Mouse (Mus musculus) 3134 (cell line): Measurements from ENCODE around the gene Plcxd1.
"Not testable (repeated sequence)": the region's sequence is repeated elsewhere in the genome, so short reads cannot be mapped to it uniquely, and the experiment has no call there.

Experiments used
- DNase-seq: peaks from one replicate; pipeline ENCODE4 v3.0.0-alpha.2; 2011; ENCODE audit warnings: low spot score; ENCODE audit not compliant: insufficient read length; ENCODE audit errors: extremely low read depth

The Plcxd1 gene

GRCm38 (mm10) chr5:110099656-110100580, at the start of gene Plcxd1:
Gene Plcxd1, plus strand, starts transcription at chr5:110099969.
- DNase-seq, result peak; percentile 14

DNA sequence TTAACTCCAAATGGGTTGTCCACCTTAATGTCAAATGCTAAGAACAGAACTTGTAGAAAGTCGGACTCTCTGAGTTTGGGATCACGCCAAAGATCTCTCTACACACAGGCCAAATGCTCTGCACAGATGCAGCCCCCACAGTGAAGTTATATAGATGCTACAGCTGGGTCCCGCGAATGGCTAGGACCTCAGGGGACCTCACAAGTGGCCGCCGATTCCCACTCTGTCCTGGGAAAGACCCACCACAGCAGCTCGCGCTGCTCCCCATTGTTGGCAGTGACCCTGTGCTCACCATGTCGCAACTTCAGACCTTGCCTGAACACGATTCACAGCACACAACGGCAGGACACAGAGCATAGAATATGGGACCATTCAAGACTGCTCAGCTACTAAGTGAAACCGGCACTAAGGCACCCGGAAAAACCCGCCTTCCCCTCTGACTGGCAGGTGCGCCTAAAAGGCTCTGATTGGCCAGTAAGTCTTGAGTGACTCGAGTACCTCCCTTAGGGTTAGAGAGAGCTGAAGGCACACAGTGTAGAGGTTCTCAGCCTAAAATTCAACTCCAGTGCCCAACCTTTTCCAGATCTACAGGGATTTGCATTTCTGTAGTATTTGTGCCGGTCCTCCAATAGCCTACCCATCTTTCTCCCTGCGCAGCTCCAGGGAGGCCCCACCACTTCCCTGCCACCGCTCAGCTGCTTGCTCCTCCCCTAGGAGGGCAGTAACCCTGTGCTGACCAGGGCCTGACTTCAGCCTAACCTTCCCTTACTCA, 41.9 kb upstream of the Plcxd1 start:
- peak; percentile 76 for DNase-seq

GRCm38 (mm10) chr5:110072413-110072812, 27.4 kb upstream of the Plcxd1 start, which contains the start of gene Gm17655:
Gene Gm17655, minus strand, starts transcription at chr5:110072513.
- not testable (repeated sequence) for DNase-seq

DNA sequence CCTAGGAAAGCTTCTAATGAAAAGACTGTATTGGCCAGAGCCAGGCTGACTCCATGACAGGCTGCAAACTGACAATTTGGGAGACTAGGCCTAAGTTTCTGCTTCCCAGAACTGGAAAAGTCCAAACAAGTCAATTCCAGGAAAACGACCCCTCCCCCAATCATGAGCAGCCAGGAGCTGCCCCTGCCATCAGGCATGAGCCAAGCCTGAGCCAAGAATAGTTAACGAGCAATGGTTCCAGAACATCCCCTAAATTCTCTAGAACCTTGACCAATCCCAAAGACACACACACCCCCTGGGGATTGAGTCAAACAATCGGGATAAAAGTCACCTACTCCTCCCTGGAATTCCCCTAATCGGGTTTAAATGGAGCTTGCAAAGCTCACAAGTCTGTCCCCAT, 16.8 kb upstream of the Plcxd1 start:
- DNase-seq, result no peak

GRCm38 (mm10) chr5:110086161-110086866, 13.5 kb upstream of the Plcxd1 start:
- no peak for DNase-seq

DNA sequence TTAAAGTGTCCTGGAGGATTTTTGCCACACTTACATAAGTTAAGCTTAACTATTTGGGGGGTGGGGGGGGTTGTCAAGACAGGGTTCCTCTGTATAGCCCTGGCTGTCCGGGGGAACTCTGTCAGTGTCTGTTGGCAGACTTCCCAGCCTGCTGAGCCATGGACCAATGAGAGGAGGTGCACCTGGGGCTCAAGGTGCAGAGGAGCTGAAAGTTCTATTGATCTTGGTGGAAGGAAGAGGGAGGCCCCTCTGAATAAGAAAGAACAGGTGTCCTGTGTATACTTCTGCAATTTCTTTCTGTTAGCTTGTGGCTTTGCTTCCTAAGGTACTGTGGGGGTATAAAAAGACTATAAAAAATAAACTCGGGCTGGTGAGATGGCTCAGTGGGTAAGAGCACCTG, 8.2 kb upstream of the Plcxd1 start:
- DNase-seq, result no peak

- peak; percentile 80 for DNase-seq
Observed at GRCm38 (mm10) chr5:110094030-110094846, 5.5 kb upstream of the Plcxd1 start, which contains the start of gene Gm35315. Gene Gm35315, minus strand, starts transcription at chr5:110094420.

DNA sequence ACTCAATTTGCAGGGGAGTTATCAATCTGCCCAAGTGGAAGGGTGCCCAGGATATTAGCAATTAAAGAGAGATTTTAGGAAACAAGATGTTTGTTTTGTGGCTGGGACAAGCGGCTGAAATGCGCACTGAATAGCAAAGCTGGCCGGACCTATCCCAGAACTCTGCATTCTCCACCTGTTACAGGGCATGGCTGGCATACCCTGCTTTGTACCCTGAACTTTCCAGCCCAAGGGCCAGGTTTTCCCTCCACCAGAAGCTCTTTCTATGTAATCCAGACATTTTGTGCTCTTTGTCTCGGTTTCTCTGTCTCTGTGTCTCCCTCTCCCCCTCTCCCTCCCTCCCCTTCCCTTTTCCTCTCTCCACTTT, 4.9 kb upstream of the Plcxd1 start:
- no peak for DNase-seq

- DNase-seq, result no peak
Observed at GRCm38 (mm10) chr5:110098991-110099477, 735 bp upstream of the Plcxd1 start.

DNA sequence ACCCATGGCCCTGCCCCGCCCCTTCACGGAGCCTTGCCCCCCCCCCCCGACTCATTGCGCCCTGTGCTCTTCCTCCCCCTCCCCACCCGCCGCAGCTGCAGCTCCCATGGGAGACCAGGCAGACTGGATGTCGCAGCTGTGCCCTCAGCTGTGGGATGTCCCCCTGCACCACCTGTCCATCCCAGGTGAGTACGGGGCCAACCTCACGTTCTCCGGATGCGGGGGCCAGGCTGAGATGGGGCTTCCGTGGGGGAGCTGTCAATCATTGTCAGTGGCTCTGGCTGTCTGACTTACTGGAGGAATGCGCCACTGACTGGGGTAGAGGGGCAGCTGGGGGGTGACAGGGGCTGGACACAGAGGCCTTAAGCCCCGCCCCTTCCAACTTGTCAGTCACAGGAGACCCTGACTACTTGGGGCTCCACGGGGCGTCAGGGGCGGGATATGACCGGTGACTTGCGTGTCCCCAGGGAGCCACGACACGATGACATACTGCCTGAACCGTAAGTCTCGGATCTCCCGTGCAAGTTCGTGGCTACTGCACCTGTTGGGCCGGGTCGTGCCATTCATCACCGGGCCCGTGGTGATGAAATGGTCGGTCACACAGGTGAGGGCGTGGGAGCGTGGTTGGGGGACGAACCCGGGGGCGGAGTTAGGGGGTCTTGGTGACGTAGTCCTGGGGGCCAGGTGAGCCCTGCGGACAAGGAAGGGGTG, 1.3 kb downstream of the Plcxd1 start:
- DNase-seq, result peak; percentile 31

- peak; percentile 23 for DNase-seq
Observed at GRCm38 (mm10) chr5:110101716-110102347, 2.1 kb downstream of the Plcxd1 start.

GRCm38 (mm10) chr5:110102429-110102828, 2.7 kb downstream of the Plcxd1 start:
- DNase-seq, result no peak

- DNase-seq, result no peak
Observed at GRCm38 (mm10) chr5:110102853-110103625, 3.3 kb downstream of the Plcxd1 start.

DNA sequence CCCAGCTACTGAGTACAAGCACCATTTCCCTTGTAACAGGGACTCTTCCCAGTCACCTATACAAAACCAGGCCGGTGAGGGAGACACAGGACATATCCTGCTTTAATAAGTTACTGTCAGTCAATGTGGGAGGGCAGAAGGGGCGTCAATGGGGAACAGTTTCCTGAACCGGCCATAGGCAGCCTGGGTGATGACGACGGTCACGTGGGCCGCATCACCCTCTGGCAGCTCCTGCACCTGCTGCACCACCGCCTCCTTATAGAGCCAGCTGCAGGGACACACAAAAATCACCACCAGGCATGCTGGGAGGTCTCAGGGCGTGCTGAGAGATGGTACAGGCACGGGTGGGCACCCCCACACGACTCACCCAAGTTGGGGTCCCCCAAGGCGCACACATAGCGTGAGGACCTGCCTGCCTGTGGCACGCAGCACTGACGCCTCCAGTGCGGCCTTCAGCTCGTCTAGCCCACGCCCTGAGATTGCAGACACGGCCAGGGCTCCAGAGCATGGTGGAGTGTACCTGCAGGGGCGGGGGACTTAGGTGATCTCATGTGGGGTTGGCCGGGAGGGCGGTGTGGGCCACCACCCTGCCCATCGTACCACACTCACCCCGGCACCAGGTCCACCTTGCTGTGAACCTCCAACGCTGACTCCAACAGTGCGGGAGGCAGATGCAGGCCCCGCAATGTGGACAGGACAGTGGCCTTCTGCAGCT, 4.3 kb downstream of the Plcxd1 start:
- peak; percentile 13 for DNase-seq

GRCm38 (mm10) chr5:110104616-110105380, 5.0 kb downstream of the Plcxd1 start:
- DNase-seq, result no peak

DNA sequence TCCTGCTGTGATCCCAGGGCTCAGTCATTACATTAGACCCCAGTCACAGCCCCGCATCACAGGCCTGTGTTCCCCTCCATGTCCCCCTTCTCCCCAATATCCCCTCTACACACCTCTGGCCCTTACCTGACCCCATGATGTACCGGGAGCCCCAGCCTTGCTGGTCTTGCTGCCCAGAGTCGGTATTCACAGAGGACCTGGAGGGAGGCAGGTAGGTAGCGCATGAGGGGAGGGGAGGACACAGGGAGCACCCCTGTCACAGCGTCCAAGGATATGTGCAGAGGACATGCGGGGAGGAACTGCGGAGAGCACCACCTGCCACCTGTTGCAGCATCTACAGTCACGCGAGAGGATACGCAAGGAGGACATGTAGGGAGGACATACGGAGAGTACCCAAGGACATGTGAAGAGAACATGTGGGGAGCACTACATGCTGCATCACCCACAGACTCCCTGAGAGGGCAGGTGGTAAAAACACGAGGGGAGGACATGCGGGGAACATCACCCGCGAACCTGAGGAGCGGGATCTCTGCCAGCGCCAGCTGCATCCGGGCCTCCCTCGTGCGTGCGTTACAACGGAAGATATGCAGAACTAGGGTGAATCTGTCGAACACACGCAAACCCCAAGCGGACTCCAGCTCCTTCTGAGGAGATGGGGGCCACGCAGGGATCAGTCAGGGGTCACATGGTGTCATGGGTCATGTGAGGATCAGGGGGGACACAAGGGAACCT, 6.5 kb downstream of the Plcxd1 start:
- DNase-seq, result no peak
